Mouse (Mus musculus): ENCODE results near the gene Zfp946.

GRCm38 (mm10) chr17:22447684-22448083 lies 23.7 kb downstream of the Zfp946 start:
- TF ChIP-seq CTCF (IDR thresholded peaks at IDR 0.05; ENCODE audit: extremely low read depth, insufficient read depth, insufficient read length, insufficient replicate concordance) (no peak), POLR2A (IDR thresholded peaks at IDR 0.05; ENCODE audit: low read depth, low read length) (no peak)

All from spleen, adult 2 months (tissue).